Mouse (Mus musculus): ENCODE measurements around the gene Klc4. TPM values are rescaled to one million over a fixed set of nuclear protein-coding genes. Genes with fewer than 3 reads are reported as not detected.
A peak's percentile ranks its signal among the peaks of the same experiment; 100 is the strongest.

The Klc4 gene
- total RNA-seq, 2 experiments from 2014 or later = 15.1 to 16.7 TPM

DNA sequence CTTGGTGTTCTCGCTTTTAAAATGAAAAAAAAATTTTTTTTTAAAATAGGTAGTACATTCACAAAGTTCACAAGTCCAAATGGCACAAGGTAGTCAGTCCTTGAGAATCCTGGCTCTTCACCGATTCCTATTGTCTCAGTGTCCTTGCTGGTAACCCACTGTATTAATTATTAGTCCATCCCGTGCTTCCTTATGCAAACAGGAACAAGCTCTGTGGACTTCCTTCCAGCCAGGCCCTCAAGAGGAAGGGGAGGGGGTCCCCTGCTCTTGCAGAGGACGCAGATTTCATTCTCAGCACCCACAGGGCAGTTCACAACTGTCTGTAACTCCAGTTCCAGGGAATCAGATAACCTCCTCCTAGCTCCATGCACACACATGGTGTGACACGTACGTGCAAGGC, 10.2 kb upstream of the Klc4 start:
- no peak for DNase-seq (ENCODE audit: low spot score in 2 of 2)

GRCm38 (mm10) chr17:46651755-46652547, 6.1 kb upstream of the Klc4 start:
- DNase-seq (ENCODE audit: low spot score in 2 of 2) = peak in 1 of 2 experiments; percentile 59

DNA sequence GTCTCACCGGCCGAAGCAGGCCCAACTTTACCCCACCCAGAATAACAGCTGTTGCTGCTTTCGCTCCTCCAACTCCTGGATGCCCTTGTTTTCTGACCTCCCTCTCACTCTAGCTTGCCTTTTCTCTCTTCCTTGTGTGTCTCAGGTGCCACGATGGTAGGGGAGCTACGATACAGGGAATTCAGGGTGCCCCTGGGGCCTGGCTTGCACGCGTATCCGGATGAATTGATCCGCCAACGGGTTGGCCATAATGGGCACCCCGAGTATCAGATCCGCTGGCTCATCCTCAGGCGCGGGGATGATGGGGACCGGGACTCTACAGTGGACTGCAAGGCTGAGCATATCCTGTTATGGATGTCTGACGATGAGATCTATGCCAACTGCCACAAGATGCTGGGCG, 5.5 kb upstream of the Klc4 start:
- DNase-seq (ENCODE audit: low spot score in 2 of 2) = no peak

- peak; percentile 88 to 93 for DNase-seq (ENCODE audit: low spot score in 2 of 2)
Measured at GRCm38 (mm10) chr17:46650232-46651031, 4.6 kb upstream of the Klc4 start, which contains the start of gene Cul7. TSS of gene Cul7 (plus strand) at chr17:46650337.

- DNase-seq (ENCODE audit: low spot score in 2 of 2) = no peak
Measured at GRCm38 (mm10) chr17:46649811-46650210, 4.0 kb upstream of the Klc4 start.

DNA sequence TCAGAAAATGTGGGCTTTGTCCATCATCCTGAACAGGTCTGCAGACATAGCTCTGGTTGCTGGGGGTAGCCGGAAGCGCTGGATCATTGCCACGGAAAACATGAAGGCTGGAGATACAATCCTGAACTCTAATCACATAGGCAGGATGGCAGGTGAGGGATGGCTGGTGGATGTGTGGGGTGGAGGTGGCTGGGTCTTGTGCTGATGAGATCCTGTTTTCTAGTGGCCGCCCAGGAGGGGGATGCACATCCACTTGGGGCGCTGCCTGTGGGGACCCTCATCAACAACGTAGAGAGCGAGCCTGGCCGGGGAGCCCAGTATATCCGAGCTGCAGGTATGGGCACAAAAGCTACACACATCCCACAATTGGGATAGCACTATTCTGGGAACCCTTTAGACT, 2.6 kb upstream of the Klc4 start:
- DNase-seq (ENCODE audit: low spot score in 2 of 2) = no peak

DNA sequence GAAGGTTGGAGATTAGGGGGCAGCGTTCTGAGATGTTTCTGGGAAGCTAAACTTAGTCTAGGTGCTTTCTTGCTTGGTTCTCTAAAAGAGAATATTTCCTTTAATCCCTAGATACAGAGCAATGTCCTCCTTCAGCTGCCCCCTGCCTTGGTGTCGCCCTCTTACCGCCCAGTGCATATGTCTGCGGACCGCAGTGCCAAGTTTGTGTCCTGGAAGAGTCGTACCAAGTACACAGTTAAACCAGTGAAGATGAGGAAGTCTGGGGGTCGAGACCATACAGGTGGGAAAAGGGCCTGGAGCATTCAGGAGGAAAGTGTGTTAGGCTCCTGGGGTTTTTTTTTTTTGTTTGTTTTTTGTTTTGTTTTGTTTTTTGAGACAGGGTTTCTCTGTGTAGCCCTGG, 1.5 kb upstream of the Klc4 start:
- DNase-seq (ENCODE audit: low spot score in 2 of 2) = no peak

GRCm38 (mm10) chr17:46646322-46646662, 470 bp upstream of the Klc4 start:
- no peak for DNase-seq (ENCODE audit: low spot score in 2 of 2)

DNA sequence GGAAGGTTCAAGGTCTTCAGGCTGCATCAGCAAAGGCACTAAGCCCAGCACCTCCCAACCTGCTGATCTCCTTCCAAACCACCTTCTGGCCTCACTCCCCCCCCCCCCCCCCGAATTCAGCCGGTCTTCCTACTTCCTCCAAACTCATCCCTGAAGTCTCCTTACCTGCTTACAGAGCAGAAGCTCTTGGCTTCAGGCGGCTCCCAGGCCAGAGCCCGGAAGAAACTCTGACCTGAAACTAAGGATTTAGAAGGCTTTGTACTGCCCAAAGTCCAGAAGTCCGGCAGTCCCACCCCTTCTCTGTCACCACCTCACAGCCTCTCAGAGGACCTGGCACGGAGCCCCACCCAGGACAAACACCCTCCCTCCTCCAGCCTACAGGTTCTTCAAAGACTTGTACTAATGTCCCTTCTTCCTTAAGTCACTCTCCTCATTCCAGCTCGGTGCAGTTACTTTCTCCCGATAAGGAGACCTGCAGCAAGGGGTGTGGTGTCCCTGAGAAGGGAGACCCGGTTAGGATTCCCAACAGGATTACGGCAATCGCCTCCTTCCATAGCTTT, 826 bp downstream of the Klc4 start:
- no peak for DNase-seq (ENCODE audit: low spot score in 2 of 2)

DNA sequence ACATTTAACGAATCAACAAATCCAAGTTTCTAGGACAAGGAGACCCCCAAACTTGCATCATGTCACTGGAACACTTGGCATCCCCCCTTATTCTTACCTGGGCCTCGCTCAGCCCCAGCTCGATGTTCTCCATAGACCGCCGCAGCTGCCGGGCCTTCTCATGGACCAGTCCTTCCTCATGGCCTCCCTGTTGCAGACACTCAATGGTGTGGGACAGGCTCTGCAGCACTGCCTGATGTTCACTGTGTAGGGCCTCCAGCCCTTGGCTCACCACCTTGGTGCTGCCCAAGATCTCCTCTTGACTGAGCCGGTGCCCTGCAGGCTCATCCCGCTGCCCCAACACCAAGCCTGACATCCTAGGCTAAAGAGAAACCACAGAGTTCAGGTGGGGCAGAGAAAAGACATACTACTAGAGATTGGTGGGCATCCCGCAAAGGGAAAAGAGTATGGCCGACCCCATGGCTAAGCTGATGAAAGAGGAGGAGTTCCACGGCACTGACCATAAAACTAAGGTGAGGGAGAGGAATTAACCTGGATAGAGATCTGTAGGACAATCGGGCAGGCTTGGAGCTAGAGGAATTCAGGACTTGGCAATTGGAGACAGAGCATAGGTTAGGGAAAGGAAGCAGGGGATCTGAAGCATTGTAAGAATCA, 1.5 kb downstream of the Klc4 start:
- DNase-seq (ENCODE audit: low spot score in 2 of 2) = no peak

GRCm38 (mm10) chr17:46642060-46642459, 3.8 kb downstream of the Klc4 start:
- no peak for DNase-seq (ENCODE audit: low spot score in 2 of 2)

GRCm38 (mm10) chr17:46639929-46640328, 5.9 kb downstream of the Klc4 start:
- no peak for DNase-seq (ENCODE audit: low spot score in 2 of 2)

GRCm38 (mm10) chr17:46636831-46637523, 8.8 kb downstream of the Klc4 start:
- DNase-seq (ENCODE audit: low spot score in 2 of 2) = peak; percentile 82 to 85

- no peak for DNase-seq (ENCODE audit: low spot score in 2 of 2)
Measured at GRCm38 (mm10) chr17:46629685-46630441, 16.0 kb downstream of the Klc4 start.

GRCm38 (mm10) chr17:46628791-46629684, 16.8 kb downstream of the Klc4 start, which contains the start of gene Ptk7:
TSS of gene Ptk7 (minus strand) at chr17:46629504.
- DNase-seq (ENCODE audit: low spot score in 2 of 2) = peak; percentile 75 to 82

GRCm38 (mm10) chr17:46628471-46628790, 17.4 kb downstream of the Klc4 start:
- no peak for DNase-seq (ENCODE audit: low spot score in 2 of 2)

DNA sequence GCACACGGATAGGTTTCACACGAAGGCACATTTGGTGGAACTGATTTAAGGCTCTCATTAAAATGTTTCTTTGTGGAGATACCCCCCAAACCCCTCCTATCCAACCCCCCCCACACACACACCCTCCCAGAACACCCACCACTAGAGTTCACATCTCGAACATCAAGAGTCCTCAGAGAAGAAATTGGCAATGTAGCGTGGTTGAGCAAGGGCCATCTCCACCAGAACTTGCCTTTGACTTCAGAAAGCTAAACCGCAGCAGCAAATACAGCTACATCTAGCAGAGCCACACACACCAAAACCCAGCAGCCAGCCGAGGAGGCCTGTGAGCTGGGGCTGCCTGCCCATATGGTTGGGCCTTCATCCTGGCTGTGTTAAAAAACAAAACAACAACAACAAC, 18.4 kb downstream of the Klc4 start:
- DNase-seq (ENCODE audit: low spot score in 2 of 2) = no peak

- no peak for DNase-seq (ENCODE audit: low spot score in 2 of 2)
Measured at GRCm38 (mm10) chr17:46624598-46624997, 21.2 kb downstream of the Klc4 start.

- no peak for DNase-seq (ENCODE audit: low spot score in 2 of 2)
Measured at GRCm38 (mm10) chr17:46623819-46624557, 21.8 kb downstream of the Klc4 start.
